Mouse (Mus musculus): ENCODE results near the gene Ppm1j.
A peak's percentile ranks its signal among the peaks of the same experiment; 100 is the strongest.
"Not testable (repeated sequence)": the region's sequence is repeated elsewhere in the genome, so short reads cannot be mapped to it uniquely, and the experiment has no call there.

Ppm1j gene

GRCm38 (mm10) chr3:104780561-104781420 lies at the start of gene Ppm1j:
Gene Ppm1j, plus strand, starts transcription at chr3:104781056.
- peak; percentile 85 to 92 for DNase-seq

- no peak for DNase-seq
Observed at GRCm38 (mm10) chr3:104732907-104733306, 47.9 kb upstream of the Ppm1j start.

- DNase-seq = no peak
Observed at GRCm38 (mm10) chr3:104734654-104735053, 46.2 kb upstream of the Ppm1j start.

GRCm38 (mm10) chr3:104741954-104742353 lies 38.9 kb upstream of the Ppm1j start:
- no peak for DNase-seq

GRCm38 (mm10) chr3:104743161-104743560 lies 37.7 kb upstream of the Ppm1j start:
- no peak for DNase-seq

GRCm38 (mm10) chr3:104743864-104744263 lies 37.0 kb upstream of the Ppm1j start:
- DNase-seq = no peak

- peak in 1 of 2 experiments; percentile 59 for DNase-seq
Observed at GRCm38 (mm10) chr3:104752845-104753244, 28.0 kb upstream of the Ppm1j start.

GRCm38 (mm10) chr3:104758406-104758805 lies 22.4 kb upstream of the Ppm1j start:
- peak; percentile 36 to 81 for DNase-seq

- DNase-seq = no peak
Observed at GRCm38 (mm10) chr3:104758869-104759268, 22.0 kb upstream of the Ppm1j start.

GRCm38 (mm10) chr3:104762103-104762863 lies 18.6 kb upstream of the Ppm1j start:
- DNase-seq = not testable (repeated sequence)

GRCm38 (mm10) chr3:104765021-104765420 lies 15.8 kb upstream of the Ppm1j start:
- peak; percentile 18 to 60 for DNase-seq

GRCm38 (mm10) chr3:104767141-104767540 lies 13.7 kb upstream of the Ppm1j start:
- no peak for DNase-seq

- no peak for DNase-seq
Observed at GRCm38 (mm10) chr3:104767716-104768115, 13.1 kb upstream of the Ppm1j start.

- no peak for DNase-seq
Observed at GRCm38 (mm10) chr3:104769135-104769534, 11.7 kb upstream of the Ppm1j start.

- DNase-seq = peak; percentile 36 to 80
Observed at GRCm38 (mm10) chr3:104770035-104770434, 10.8 kb upstream of the Ppm1j start.

- DNase-seq = no peak
Observed at GRCm38 (mm10) chr3:104770918-104771317, 9.9 kb upstream of the Ppm1j start.

- DNase-seq = no peak
Observed at GRCm38 (mm10) chr3:104771460-104771859, 9.4 kb upstream of the Ppm1j start.

- no peak for DNase-seq
Observed at GRCm38 (mm10) chr3:104773301-104773700, 7.6 kb upstream of the Ppm1j start.

GRCm38 (mm10) chr3:104777342-104777741 lies 3.5 kb upstream of the Ppm1j start:
- DNase-seq = peak in 1 of 2 experiments; percentile 53

GRCm38 (mm10) chr3:104779949-104780348 lies 907 bp upstream of the Ppm1j start:
- DNase-seq = peak; percentile 28 to 76

GRCm38 (mm10) chr3:104781471-104781903 lies 631 bp downstream of the Ppm1j start, which contains the start of gene Fam19a3:
Gene Fam19a3, minus strand, starts transcription at chr3:104781840.
- DNase-seq = peak; percentile 44 to 59

GRCm38 (mm10) chr3:104782061-104782681 lies 1.3 kb downstream of the Ppm1j start:
- DNase-seq = peak; percentile 82 to 88

- peak; percentile 14 to 23 for DNase-seq
Observed at GRCm38 (mm10) chr3:104783971-104784500, 3.2 kb downstream of the Ppm1j start.

All from kidney, postnatal 36 days (tissue).